Mouse (Mus musculus) liver, embryonic 14.5 days (tissue): Measurements from ENCODE around the gene Il1b.

Source experiments
- CTCF ChIP-seq: IDR thresholded peaks from 2 replicates; pipeline ENCODE4 v1.5.1; 2016; ENCODE audit warnings: antibody characterized with exemption, low read depth, control low read depth
- EP300 ChIP-seq: IDR thresholded peaks from 2 replicates; pipeline ENCODE4 v1.6.1; 2016; ENCODE audit warnings: antibody characterized with exemption, low read depth

- TF ChIP-seq CTCF (peak; percentile 86), EP300 (no peak)
Observed at GRCm38 (mm10) chr2:129408476-129408875, 37.5 kb upstream of the Il1b start.
